Comparison of ENCODE assay signal across 9 mouse cellular contexts in the genomic region with DNA sequence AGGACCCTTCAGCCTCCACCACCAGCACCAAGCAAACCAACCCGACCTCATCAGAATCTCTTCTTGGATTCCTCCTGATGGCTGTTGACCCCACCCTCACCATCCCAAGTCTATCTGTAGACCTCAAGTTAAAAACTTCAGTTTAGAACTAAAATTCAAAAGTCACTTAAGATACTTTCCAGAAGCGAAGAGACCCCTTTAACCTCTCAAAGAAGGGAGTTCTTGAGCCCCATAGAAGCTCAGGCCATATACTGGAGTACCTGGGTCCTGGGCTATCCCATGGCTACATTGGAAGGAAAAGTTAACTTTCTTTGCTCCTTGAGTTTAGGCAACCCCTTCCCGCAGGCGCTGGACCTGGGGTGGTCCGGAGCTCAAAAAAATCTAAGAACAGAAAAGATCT. TPM values are rescaled to one million over a fixed set of nuclear protein-coding genes. Genes with fewer than 3 reads are reported as not detected.
DNase-seq lines count a peak whose midpoint lies in the region; ATAC-seq and TF ChIP-seq lines count a peak whose summit lies in the region.
"Had no signal": no experiment of that assay in that cellular context is flagged by ENCODE, and none has a peak within 500 bp of the region (broad histone marks: within the 10 kb centered on the region; RNA-seq: fewer than 3 reads in every experiment).

No protein-coding gene starts in this region.

- DNase-seq in embryo, embryonic 10.5 days (ENCODE audit: low spot score): peak; percentile 27
- no peak for DNase-seq in embryo, embryonic 11 days
- no peak for DNase-seq in spleen, adult 2 months (ENCODE audit: low read depth in 1 of 2, low spot score in 2 of 2)
- DNase-seq in spleen, postnatal 14 days (ENCODE audit: low spot score in 2 of 2): no peak
- no peak for DNase-seq in adrenal gland, postnatal 10 days
- no peak for DNase-seq in kidney, postnatal 4 days

- peaks cover 5% of the 10 kb centered on the region; the same call in 1 of the 2 replicates for H3K4me1 ChIP-seq in spleen, adult 2 months (ENCODE audit: control insufficient read depth, insufficient read depth, insufficient read length)
- H3K4me1 ChIP-seq in limb, embryonic 13.5 days: peaks cover 31% of the 10 kb centered on the region
- H3K4me1 ChIP-seq in stomach, embryonic 15.5 days: peaks cover 7% of the 10 kb centered on the region; the same call in 1 of the 2 replicates

- ATAC-seq in limb, embryonic 13.5 days (ENCODE audit: low FRiP score, low read depth): no peak
- no peak for ATAC-seq in stomach, embryonic 15.5 days (ENCODE audit: insufficient read depth, low FRiP score, low read depth)

- no peak overlapping the region for H3K27ac ChIP-seq in spleen, adult 2 months (ENCODE audit: insufficient read depth, low read length)
- H3K27ac ChIP-seq in limb, embryonic 13.5 days: peak overlapping the region; percentile 69; the same call in 1 of the 2 replicates
- no peak overlapping the region for H3K27ac ChIP-seq in stomach, embryonic 15.5 days

- H3K27me3 ChIP-seq in spleen, adult 2 months (ENCODE audit: control insufficient read depth, insufficient read depth, low read length): peaks cover 9% of the 10 kb centered on the region; the same call in 1 of the 2 replicates
- no peaks in the 10 kb centered on the region for H3K27me3 ChIP-seq in limb, embryonic 13.5 days
- H3K27me3 ChIP-seq in stomach, embryonic 15.5 days (replicated peaks): peaks cover 5% of the 10 kb centered on the region; the same call in 1 of the 2 replicates

- 10% methylated on average over 5 of the region's 5 CpGs for WGBS in spleen, adult 2 months
- 5% methylated on average over 5 of the region's 5 CpGs for WGBS in limb, embryonic 13.5 days
- WGBS in stomach, embryonic 15.5 days: 7% methylated on average over 5 of the region's 5 CpGs

- TF ChIP-seq CTCF in spleen, adult 2 months (IDR thresholded peaks at IDR 0.05; ENCODE audit: extremely low read depth, insufficient read depth, insufficient read length, insufficient replicate concordance): no peak

- peak overlapping the region; percentile 80 for H3K9ac ChIP-seq in limb, embryonic 13.5 days
- H3K9ac ChIP-seq in stomach, embryonic 15.5 days: peak overlapping the region; percentile 50; the same call in 1 of the 2 replicates

- H3K36me3 ChIP-seq in spleen, adult 2 months (ENCODE audit: control insufficient read depth, insufficient read depth, low read length): no peaks in the 10 kb centered on the region
- no peaks in the 10 kb centered on the region for H3K36me3 ChIP-seq in limb, embryonic 13.5 days
- no peaks in the 10 kb centered on the region for H3K36me3 ChIP-seq in stomach, embryonic 15.5 days

- H3K4me3 ChIP-seq in spleen, adult 2 months (ENCODE audit: extremely low read depth, insufficient read depth, insufficient read length): peak overlapping the region; percentile 54; the same call in 1 of the 2 replicates
- peak overlapping the region; percentile 75 for H3K4me3 ChIP-seq in limb, embryonic 13.5 days
- peak overlapping the region; percentile 65 for H3K4me3 ChIP-seq in stomach, embryonic 15.5 days (replicated peaks)

- TF ChIP-seq POLR2A in spleen, adult 2 months (IDR thresholded peaks at IDR 0.05; ENCODE audit: low read depth, low read length): no peak

- peak overlapping the region; percentile 94 for H3K4me2 ChIP-seq in limb, embryonic 13.5 days (replicated peaks)
- H3K4me2 ChIP-seq in stomach, embryonic 15.5 days: peak overlapping the region; percentile 97

- H3K9me3 ChIP-seq in limb, embryonic 13.5 days: peaks cover 8% of the 10 kb centered on the region
- no peaks in the 10 kb centered on the region for H3K9me3 ChIP-seq in stomach, embryonic 15.5 days

RNA-seq across cellular contexts. Expression of a gene that starts 1.1 kb away (rescaled TPM):
- 4.2 and 10.3 TPM in 2 replicates for polyA plus RNA-seq in spleen, adult 2 months (2012; rRNA removed)
- 23.5 and 27.0 TPM in 2 replicates for polyA plus RNA-seq in limb, embryonic 13.5 days (2015; fragmentation: Nextera tagmentation; extraction: Ambion mirVana)
- 4.4 and 4.8 TPM in 2 replicates for polyA plus RNA-seq in stomach, embryonic 15.5 days (2015; fragmentation: Nextera tagmentation; extraction: Ambion mirVana)
- total RNA-seq in adrenal gland, postnatal 10 days (2021): 1 to 10 TPM; 6.2 to 6.3 TPM
- total RNA-seq: hematopoietic stem cell, adult 5-6 weeks had no signal
